Mouse (Mus musculus) liver, embryonic 14.5 days (tissue): ENCODE data around the gene Csf2. TPM values are rescaled to one million over a fixed set of nuclear protein-coding genes. Genes with fewer than 3 reads are reported as not detected.

Source experiments
- ATAC-seq: fragments of 200-750 bp; cut with Nextera tagmentation; 2 replicates; pipeline ENCODE4 v1.8.0; 2017; ENCODE audit warnings: moderate number of reproducible peaks, mild to moderate bottlenecking, moderate library complexity; ENCODE audit not compliant: insufficient read depth
- DNase-seq, 3 experiments: peaks; one replicate each; pipeline ENCODE4 v3.0.0-alpha.2; 2012 to 2013; ENCODE audit warnings: low read depth in 3 of 3, low spot score in 3 of 3
- H3K27ac ChIP-seq: fragments of 300-500 bp; sonication (generic); 2 replicates; pipeline ENCODE4 v1.5.1; 2014; ENCODE audit warnings: moderate library complexity, mild to moderate bottlenecking, control low read depth, inconsistent platforms
- H3K27me3 ChIP-seq: fragments of 300-500 bp; sonication (generic); 2 replicates; pipeline ENCODE4 v1.6.1; 2014; ENCODE audit warnings: mild to moderate bottlenecking, low read length, moderate library complexity; ENCODE audit not compliant: control insufficient read depth, insufficient read depth
- H3K36me3 ChIP-seq: fragments of 300-500 bp; sonication (generic); replicated peaks from 2 replicates; pipeline ENCODE4 v1.6.1; 2014; ENCODE audit warnings: low read depth; ENCODE audit not compliant: control insufficient read depth, insufficient read depth
- H3K4me1 ChIP-seq, 2 experiments: fragments of 200-500 bp in 1 of 2; fragments of 300-500 bp in 1 of 2; sonication (generic) in 1 of 2; replicated peaks; 2 replicates each; pipeline ENCODE4 v1.6.1; 2012 to 2014; ENCODE audit warnings: antibody characterized with exemption in 1 of 2, inconsistent platforms in 1 of 2, low read length in 1 of 2; ENCODE audit not compliant: control insufficient read depth in 2 of 2, insufficient read depth in 2 of 2
- H3K4me2 ChIP-seq: fragments of 300-500 bp; sonication (generic); 2 replicates; pipeline ENCODE4 v1.6.1; 2014; ENCODE audit warnings: low read depth, mild to moderate bottlenecking, control low read depth, moderate library complexity
- H3K4me3 ChIP-seq, 2 experiments: fragments of 200-500 bp in 1 of 2; fragments of 300-500 bp in 1 of 2; sonication (generic) in 1 of 2; 2 replicates each; pipeline ENCODE4 v1.5.1; 2012 to 2014; ENCODE audit warnings: low read depth in 2 of 2, low read length in 2 of 2, mild to moderate bottlenecking in 2 of 2, control low read depth in 1 of 2, inconsistent platforms in 1 of 2, moderate library complexity in 1 of 2; ENCODE audit not compliant: insufficient read depth in 1 of 2
- H3K9ac ChIP-seq: fragments of 300-500 bp; sonication (generic); replicated peaks from 2 replicates; pipeline ENCODE4 v1.6.1; 2014; ENCODE audit warnings: mild to moderate bottlenecking, control low read depth, moderate library complexity
- H3K9me3 ChIP-seq: fragments of 300-500 bp; sonication (generic); 2 replicates; pipeline ENCODE4 v1.6.1; 2016; ENCODE audit warnings: low read length, mixed read lengths; ENCODE audit not compliant: control insufficient read depth
- CTCF ChIP-seq: IDR thresholded peaks from 2 replicates; pipeline ENCODE4 v1.5.1; 2016; ENCODE audit warnings: antibody characterized with exemption, low read depth, control low read depth
- EP300 ChIP-seq: IDR thresholded peaks from 2 replicates; pipeline ENCODE4 v1.6.1; 2016; ENCODE audit warnings: antibody characterized with exemption, low read depth
- WGBS: fragments of 180-500 bp; shearing (Covaris S2); extraction: QIAGEN DNeasy Blood & Tissue Kit; methylation state at CpG from one replicate; pipeline ENCODE4 v1.1.7; 2014; ENCODE audit not compliant: insufficient replicate concordance; 5-methylcytosine and 5-hydroxymethylcytosine counted together
- polyA plus RNA-seq, 2 experiments: library from polyadenylated mRNA; depleted of rRNA in 1 of 2; stranded (reverse) in 1 of 2; unstranded in 1 of 2; fragments of >200 nt; fragmentation: Nextera tagmentation in 1 of 2; extraction: Ambion mirVana in 1 of 2; gene quantifications; 2 replicates each; pipeline versions ENCODE4 v1.2.1 to v1.2.3; 2012 to 2014

Gene Csf2
- polyA plus RNA-seq, 2 experiments: not detected

DNA sequence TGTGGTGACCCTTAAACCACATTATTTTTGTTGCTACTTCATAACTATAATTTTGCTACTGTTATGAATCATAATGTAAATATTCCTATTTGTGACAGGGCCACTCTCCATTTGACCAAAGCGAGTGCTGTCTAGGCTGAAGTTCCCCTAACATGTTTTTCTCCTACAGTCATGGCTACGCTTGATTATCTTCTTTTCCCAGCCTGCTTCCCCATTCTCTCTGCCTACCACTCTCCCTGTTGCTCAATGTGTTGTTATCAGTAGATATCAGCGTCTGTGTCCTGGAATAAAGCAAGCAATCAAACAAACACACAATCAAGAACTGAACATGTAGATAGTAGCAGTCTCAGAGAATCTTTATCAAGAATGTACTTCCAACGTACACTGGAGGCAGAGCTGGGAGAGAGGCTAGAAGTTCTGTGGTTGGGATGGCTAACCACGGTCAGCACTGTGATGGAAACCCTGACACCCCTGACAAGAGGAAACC lies 48.1 kb downstream of the Csf2 start:
- Histone ChIP-seq H3K4me2 (no peak overlapping the region), H3K9ac (no peak overlapping the region), H3K4me1 (peaks cover 0 to 10% of the 10 kb centered on the region in 2 experiments; a peak in 2 of 4 replicates), H3K27me3 (no peaks in the 10 kb centered on the region), H3K9me3 (no peaks in the 10 kb centered on the region), H3K36me3 (no peaks in the 10 kb centered on the region), H3K27ac (no peak overlapping the region), H3K4me3 (no peak overlapping the region)
- TF ChIP-seq CTCF (no peak), EP300 (peak; percentile 82)
- WGBS: 9% methylated on average over 5 of the region's 5 CpGs
- peak; percentile 14 to 24 (median 17) for DNase-seq
- peak; percentile 69 for ATAC-seq

Other genes starting within 250 kb of the Csf2 start
- 21.1 and 24.4 TPM in 2 replicates for gene Slc22a4, start 221.6 kb downstream of the Csf2 start, polyA plus RNA-seq (2012; rRNA removed)
- gene Slc22a4, start 221.6 kb downstream of the Csf2 start, polyA plus RNA-seq (2014; fragmentation: Nextera tagmentation; extraction: Ambion mirVana): 34.0 and 35.6 TPM in 2 replicates
- 2.4 and 2.8 TPM in 2 replicates for gene Pdlim4, start 180.7 kb downstream of the Csf2 start, polyA plus RNA-seq (2012; rRNA removed)
- 2.1 and 2.8 TPM in 2 replicates for gene Pdlim4, start 180.7 kb downstream of the Csf2 start, polyA plus RNA-seq (2014; fragmentation: Nextera tagmentation; extraction: Ambion mirVana)
- 1.4 and 1.7 TPM in 2 replicates for gene P4ha2, start 149.6 kb downstream of the Csf2 start, polyA plus RNA-seq (2012; rRNA removed)
- 1.8 and 2.2 TPM in 2 replicates for gene P4ha2, start 149.6 kb downstream of the Csf2 start, polyA plus RNA-seq (2014; fragmentation: Nextera tagmentation; extraction: Ambion mirVana)
- not detected in 2 replicates for gene Il3, start 17.6 kb upstream of the Csf2 start, polyA plus RNA-seq (2012; rRNA removed)
- not detected in 2 replicates for gene Il3, start 17.6 kb upstream of the Csf2 start, polyA plus RNA-seq (2014; fragmentation: Nextera tagmentation; extraction: Ambion mirVana)
- gene Acsl6, start 54.1 kb upstream of the Csf2 start, polyA plus RNA-seq (2012; rRNA removed): 0.56 and 0.85 TPM in 2 replicates
- 1.1 and 1.4 TPM in 2 replicates for gene Acsl6, start 54.1 kb upstream of the Csf2 start, polyA plus RNA-seq (2014; fragmentation: Nextera tagmentation; extraction: Ambion mirVana)
- gene Meikin, start 121.0 kb upstream of the Csf2 start, polyA plus RNA-seq (2012; rRNA removed): not detected in 2 replicates
- not detected in 2 replicates for gene Meikin, start 121.0 kb upstream of the Csf2 start, polyA plus RNA-seq (2014; fragmentation: Nextera tagmentation; extraction: Ambion mirVana)
- 1.7 and 2.6 TPM in 2 replicates for gene Fnip1, start 188.5 kb upstream of the Csf2 start, polyA plus RNA-seq (2012; rRNA removed)
- gene Fnip1, start 188.5 kb upstream of the Csf2 start, polyA plus RNA-seq (2014; fragmentation: Nextera tagmentation; extraction: Ambion mirVana): 4.6 and 4.9 TPM in 2 replicates